In genomic region chr17:22795213-22795612, GRCm38 (mm10) we compare ENCODE assay signal across 19 mouse cellular contexts.
DNase-seq lines count a peak whose midpoint lies in the region; ATAC-seq lines count a peak whose summit lies in the region.
"Had no signal": no experiment of that assay in that cellular context is flagged by ENCODE, and none has a peak within 500 bp of the region (broad histone marks: within the 10 kb centered on the region; RNA-seq: fewer than 3 reads in every experiment).

No protein-coding gene starts in this region.

- peak; percentile 2 to 8 for DNase-seq in left cerebral cortex, postnatal 14 days (ENCODE audit: low spot score in 2 of 2)
- DNase-seq in left cerebral cortex, postnatal 4 days = no peak
- no peak for DNase-seq in kidney, postnatal 10 days
- DNase-seq: cerebellum, postnatal 14 days; gastrocnemius, postnatal 10 days; kidney, postnatal 36 days; lung, embryonic 14.5 days; right cerebral cortex, postnatal 4 days; thymus, postnatal 36 days had no signal

- WGBS in forebrain, embryonic 16.5 days = 64% methylated on average over 5 of the region's 5 CpGs
- WGBS in forebrain, embryonic 13.5 days = 69% methylated on average over 5 of the region's 5 CpGs
- 54% methylated on average over 5 of the region's 5 CpGs for WGBS in neural tube, embryonic 15.5 days

- no peaks in the 10 kb centered on the region for H3K27me3 ChIP-seq in forebrain, embryonic 16.5 days (replicated peaks; ENCODE audit: control insufficient read depth, insufficient read depth, low read length)
- no peaks in the 10 kb centered on the region for H3K27me3 ChIP-seq in forebrain, embryonic 13.5 days
- H3K27me3 ChIP-seq in neural tube, embryonic 15.5 days (replicated peaks) = no peaks in the 10 kb centered on the region
- H3K27me3 ChIP-seq: intestine, embryonic 15.5 days; liver, embryonic 12.5 days; Patski had no signal

- no peak overlapping the region for H3K9ac ChIP-seq in forebrain, embryonic 16.5 days (replicated peaks; ENCODE audit: low read depth, low read length)
- H3K9ac ChIP-seq in forebrain, embryonic 13.5 days = no peak overlapping the region
- no peak overlapping the region for H3K9ac ChIP-seq in neural tube, embryonic 15.5 days (replicated peaks)
- H3K9ac ChIP-seq: intestine, embryonic 15.5 days; liver, embryonic 12.5 days; lung, embryonic 14.5 days had no signal

- H3K27ac ChIP-seq in forebrain, embryonic 16.5 days (ENCODE audit: low read length) = no peak overlapping the region
- H3K27ac ChIP-seq in forebrain, embryonic 13.5 days = no peak overlapping the region
- H3K27ac ChIP-seq in neural tube, embryonic 15.5 days (replicated peaks) = no peak overlapping the region
- H3K27ac ChIP-seq: hindbrain, embryonic 10.5 days; intestine, embryonic 15.5 days; liver, embryonic 12.5 days; macrophage had no signal

- 0 out of 2 replicates have a peak, but pooled peaks have one; percentile 23 for ATAC-seq in forebrain, embryonic 16.5 days
- ATAC-seq in forebrain, embryonic 13.5 days = no peak
- ATAC-seq in activated CD4-positive, CD25-positive, alpha-beta regulatory T cell, adult 4 months = peak; percentile 82
- peak; percentile 63; the same call in 1 of the 2 replicates for ATAC-seq in neural tube, embryonic 15.5 days (ENCODE audit: low FRiP score)
- ATAC-seq: intestine, embryonic 15.5 days; liver, embryonic 12.5 days; Patski had no signal

- peaks cover 42% of the 10 kb centered on the region for H3K9me3 ChIP-seq in forebrain, embryonic 16.5 days (ENCODE audit: control insufficient read depth, low read length)
- H3K9me3 ChIP-seq in forebrain, embryonic 13.5 days (replicated peaks) = peaks cover 66% of the 10 kb centered on the region
- H3K9me3 ChIP-seq in neural tube, embryonic 15.5 days (replicated peaks) = peaks cover 30% of the 10 kb centered on the region
- H3K9me3 ChIP-seq: intestine, embryonic 15.5 days; liver, embryonic 12.5 days had no signal

- peaks cover 10% of the 10 kb centered on the region; the same call in 1 of the 2 replicates for H3K36me3 ChIP-seq in forebrain, embryonic 16.5 days (ENCODE audit: control insufficient read depth, insufficient read depth)
- peaks cover 46% of the 10 kb centered on the region for H3K36me3 ChIP-seq in forebrain, embryonic 13.5 days (ENCODE audit: poor library complexity, severe bottlenecking)
- H3K36me3 ChIP-seq in neural tube, embryonic 15.5 days = peaks cover 32% of the 10 kb centered on the region
- H3K36me3 ChIP-seq: intestine, embryonic 15.5 days; liver, embryonic 12.5 days had no signal

- intact Hi-C loops in left cerebral cortex, postnatal 14 days (cut with DNase I) = no loop called here
- intact Hi-C loops in left cerebral cortex, postnatal 4 days (cut with DNase I) = no loop called here

- H3K4me2 ChIP-seq in forebrain, embryonic 16.5 days (ENCODE audit: low read length) = no peak overlapping the region
- H3K4me2 ChIP-seq in forebrain, embryonic 13.5 days = no peak overlapping the region
- no peak overlapping the region for H3K4me2 ChIP-seq in neural tube, embryonic 15.5 days
- H3K4me2 ChIP-seq: intestine, embryonic 15.5 days; liver, embryonic 12.5 days; lung, embryonic 14.5 days; midbrain, embryonic 11.5 days had no signal

- H3K4me1 ChIP-seq in forebrain, embryonic 16.5 days (replicated peaks; ENCODE audit: control insufficient read depth, insufficient read depth, low read length) = no peaks in the 10 kb centered on the region
- H3K4me1 ChIP-seq in forebrain, embryonic 13.5 days = no peaks in the 10 kb centered on the region
- H3K4me1 ChIP-seq in neural tube, embryonic 15.5 days = no peaks in the 10 kb centered on the region
- H3K4me1 ChIP-seq: hindbrain, embryonic 10.5 days; intestine, embryonic 15.5 days; liver, embryonic 12.5 days had no signal

- no peak overlapping the region for H3K4me3 ChIP-seq in forebrain, embryonic 16.5 days (replicated peaks; ENCODE audit: low read length)
- no peak overlapping the region for H3K4me3 ChIP-seq in forebrain, embryonic 13.5 days
- no peak overlapping the region for H3K4me3 ChIP-seq in neural tube, embryonic 15.5 days (replicated peaks)
- H3K4me3 ChIP-seq: hindbrain, embryonic 10.5 days; intestine, embryonic 15.5 days; liver, embryonic 12.5 days had no signal

Comparison
In these comparisons a context has a peak if more than half of its experiments do, and no peak if none do; other contexts are left out.
1. DNase-seq: peak in left cerebral cortex, postnatal 14 days (2 of 2); none in left cerebral cortex, postnatal 4 days (single experiment) and kidney, postnatal 10 days (single experiment).